Mouse (Mus musculus) embryonic fibroblast, embryonic 13.5 days (primary cell): ENCODE measurements at regions not wholly inside any gene's neighbourhood (a gene's known extent, or its start where the extent isn't known, plus 50 kb on each side); places are given as distances from the start of the nearest gene placed in this dataset.

Experiments
- CTCF ChIP-seq: IDR thresholded peaks from 2 replicates; pipeline ENCODE4 v1.5.1; 2011; ENCODE audit warnings: mild to moderate bottlenecking, control low read depth, low read length, moderate library complexity, borderline replicate concordance; ENCODE audit not compliant: insufficient read depth
- POLR2A ChIP-seq: IDR thresholded peaks from 2 replicates; pipeline ENCODE4 v1.6.1; 2011; ENCODE audit warnings: low read depth, mild to moderate bottlenecking, control low read depth, low read length, moderate library complexity

DNA sequence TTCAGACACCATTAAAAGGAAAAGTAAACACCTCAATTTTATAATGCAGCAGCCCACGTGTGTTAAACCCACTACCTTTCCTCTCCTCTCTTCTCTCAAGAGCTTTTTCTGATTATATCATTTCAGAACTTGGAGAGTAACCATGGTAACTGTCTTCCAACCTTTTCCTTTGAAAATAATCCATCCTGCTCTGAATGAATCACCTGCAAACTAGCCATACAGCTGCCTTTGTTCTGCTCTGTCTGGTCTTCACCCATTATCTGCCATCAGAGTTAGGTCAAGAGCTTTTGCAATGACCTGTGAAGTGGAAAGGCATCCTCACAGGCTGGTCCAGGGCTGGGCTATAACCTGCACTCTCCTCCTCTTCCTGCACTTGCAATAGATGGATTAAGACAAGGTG, 238.7 kb upstream of the Slco3a1 start:
- TF ChIP-seq CTCF (no peak), POLR2A (no peak)
